Comparison of ENCODE assay signal across 8 mouse cellular contexts in the genomic region with DNA sequence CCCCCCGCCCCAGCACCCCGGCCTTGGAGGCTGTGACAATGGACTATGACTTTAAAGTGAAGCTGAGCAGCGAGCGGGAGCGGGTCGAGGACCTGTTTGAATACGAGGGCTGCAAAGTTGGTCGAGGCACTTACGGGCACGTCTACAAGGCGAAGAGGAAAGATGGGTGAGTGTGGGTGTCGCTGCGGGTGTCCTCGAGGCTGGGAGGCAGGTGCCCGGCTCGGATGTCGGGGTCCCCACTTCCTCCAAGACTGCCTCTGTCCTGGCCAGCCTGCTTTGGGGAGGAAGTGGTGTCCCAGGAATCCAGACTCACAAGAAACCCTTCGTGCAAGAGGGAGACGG. TPM values are rescaled to one million over a fixed set of nuclear protein-coding genes. Genes with fewer than 3 reads are reported as not detected.
DNase-seq lines count a peak whose midpoint lies in the region; ATAC-seq and TF ChIP-seq lines count a peak whose summit lies in the region.

No protein-coding gene starts in this region.

- H3K4me2 ChIP-seq in limb, embryonic 15.5 days = peak overlapping the region; percentile 78
- peak overlapping the region; percentile 83 for H3K4me2 ChIP-seq in midbrain, postnatal 0 days (ENCODE audit: low read depth, low read length, poor library complexity, severe bottlenecking)

- ATAC-seq in limb, embryonic 15.5 days (ENCODE audit: insufficient number of reproducible peaks, low FRiP score, low TSS enrichment, low read depth) = no peak
- ATAC-seq in midbrain, postnatal 0 days (ENCODE audit: low FRiP score) = peak; percentile 8

- no peak for TF ChIP-seq CTCF in E14TG2a.4 (conservative IDR thresholded peaks at IDR 0.05; ENCODE audit: low read length)
- no peak for TF ChIP-seq CTCF in midbrain, postnatal 0 days (IDR thresholded peaks at IDR 0.05)
- no peak for TF ChIP-seq CTCF in thymus, adult 2 months (IDR thresholded peaks at IDR 0.05; ENCODE audit: borderline replicate concordance, control insufficient read depth, extremely low read depth, insufficient read depth, low read length, poor library complexity)

- peaks cover 5% of the 10 kb centered on the region; the same call in 1 of the 2 replicates for H3K36me3 ChIP-seq in E14TG2a.4 (ENCODE audit: insufficient read depth, low read length)
- peaks cover 3% of the 10 kb centered on the region; the same call in 1 of the 2 replicates for H3K36me3 ChIP-seq in embryonic facial prominence, embryonic 10.5 days (replicated peaks)
- H3K36me3 ChIP-seq in hindbrain, embryonic 10.5 days = no peaks in the 10 kb centered on the region
- no peaks in the 10 kb centered on the region for H3K36me3 ChIP-seq in limb, embryonic 15.5 days
- H3K36me3 ChIP-seq in midbrain, postnatal 0 days (ENCODE audit: insufficient read depth, low read length) = no peaks in the 10 kb centered on the region
- no peaks in the 10 kb centered on the region for H3K36me3 ChIP-seq in thymus, adult 2 months (ENCODE audit: control insufficient read depth, insufficient read depth, low read length)

- peaks cover 26% of the 10 kb centered on the region for H3K4me1 ChIP-seq in E14TG2a.4 (replicated peaks; ENCODE audit: low read depth, low read length)
- H3K4me1 ChIP-seq in embryonic facial prominence, embryonic 10.5 days = peaks cover 12% of the 10 kb centered on the region
- peaks cover 17% of the 10 kb centered on the region for H3K4me1 ChIP-seq in hindbrain, embryonic 10.5 days (replicated peaks)
- peaks cover 19% of the 10 kb centered on the region for H3K4me1 ChIP-seq in limb, embryonic 15.5 days
- H3K4me1 ChIP-seq in midbrain, postnatal 0 days (ENCODE audit: insufficient read depth, low read length) = no peaks in the 10 kb centered on the region; the same call in 1 of the 2 replicates
- peaks cover 2% of the 10 kb centered on the region; the same call in 1 of the 2 replicates for H3K4me1 ChIP-seq in thymus, adult 2 months (replicated peaks; ENCODE audit: control insufficient read depth, insufficient read depth, low read length)

- under 1% methylated on average over 19 of the region's 19 CpGs for WGBS in embryonic facial prominence, embryonic 10.5 days
- WGBS in hindbrain, embryonic 10.5 days = under 1% methylated on average over 19 of the region's 19 CpGs
- WGBS in limb, embryonic 15.5 days = under 1% methylated on average over 19 of the region's 19 CpGs
- under 1% methylated on average over 19 of the region's 19 CpGs for WGBS in midbrain, postnatal 0 days
- under 1% methylated on average over 19 of the region's 19 CpGs for WGBS in thymus, adult 2 months

- H3K9me3 ChIP-seq in E14TG2a.4 (ENCODE audit: low read length) = no peaks in the 10 kb centered on the region
- no peaks in the 10 kb centered on the region for H3K9me3 ChIP-seq in embryonic facial prominence, embryonic 10.5 days
- H3K9me3 ChIP-seq in hindbrain, embryonic 10.5 days = no peaks in the 10 kb centered on the region
- no peaks in the 10 kb centered on the region for H3K9me3 ChIP-seq in limb, embryonic 15.5 days
- H3K9me3 ChIP-seq in midbrain, postnatal 0 days (ENCODE audit: low read length) = no peaks in the 10 kb centered on the region

- peak overlapping the region; percentile 88 for H3K4me3 ChIP-seq in E14TG2a.4 (replicated peaks; ENCODE audit: low read length)
- peak overlapping the region; percentile 88 for H3K4me3 ChIP-seq in embryonic facial prominence, embryonic 10.5 days
- peak overlapping the region; percentile 89 for H3K4me3 ChIP-seq in hindbrain, embryonic 10.5 days
- peak overlapping the region; percentile 82 for H3K4me3 ChIP-seq in limb, embryonic 15.5 days
- H3K4me3 ChIP-seq in midbrain, postnatal 0 days (ENCODE audit: low read depth, low read length) = peak overlapping the region; percentile 76
- H3K4me3 ChIP-seq in thymus, adult 2 months (ENCODE audit: control insufficient read depth, insufficient read depth, low read length) = peak overlapping the region; percentile 64

- H3K27ac ChIP-seq in embryonic facial prominence, embryonic 10.5 days (replicated peaks) = peak overlapping the region; percentile 94
- peak overlapping the region; percentile 97 for H3K27ac ChIP-seq in hindbrain, embryonic 10.5 days
- H3K27ac ChIP-seq in limb, embryonic 15.5 days = peak overlapping the region; percentile 99
- H3K27ac ChIP-seq in midbrain, postnatal 0 days (ENCODE audit: low read depth, low read length) = peak overlapping the region; percentile 85
- H3K27ac ChIP-seq in thymus, adult 2 months (ENCODE audit: control insufficient read depth, insufficient read depth, low read length) = peak overlapping the region; percentile 13; the same call in 1 of the 2 replicates

- peaks cover 3% of the 10 kb centered on the region; the same call in 1 of the 2 replicates for H3K27me3 ChIP-seq in E14TG2a.4 (ENCODE audit: insufficient read depth, low read length)
- H3K27me3 ChIP-seq in embryonic facial prominence, embryonic 10.5 days (replicated peaks; ENCODE audit: low read depth, poor library complexity, severe bottlenecking) = no peaks in the 10 kb centered on the region
- no peaks in the 10 kb centered on the region for H3K27me3 ChIP-seq in hindbrain, embryonic 10.5 days (ENCODE audit: insufficient read depth, poor library complexity, severe bottlenecking)
- H3K27me3 ChIP-seq in limb, embryonic 15.5 days = no peaks in the 10 kb centered on the region
- H3K27me3 ChIP-seq in midbrain, postnatal 0 days (ENCODE audit: insufficient read depth, low read length) = no peaks in the 10 kb centered on the region
- H3K27me3 ChIP-seq in thymus, adult 2 months (ENCODE audit: control insufficient read depth, insufficient read depth, low read length) = no peaks in the 10 kb centered on the region

- peak overlapping the region; percentile 89 for H3K9ac ChIP-seq in limb, embryonic 15.5 days
- peak overlapping the region; percentile 70 for H3K9ac ChIP-seq in midbrain, postnatal 0 days (replicated peaks; ENCODE audit: low read length, poor library complexity, severe bottlenecking)

- peak; percentile 19 for DNase-seq in heart, adult 8-10 months (ENCODE audit: low spot score)
- no peak for DNase-seq in heart, adult 9 months (ENCODE audit: low spot score in 2 of 2)
- peak; percentile 48 for DNase-seq in embryonic facial prominence, embryonic 10.5 days (ENCODE audit: low spot score)
- DNase-seq in hindbrain, embryonic 10.5 days (ENCODE audit: low spot score) = peak; percentile 50
- no peak for DNase-seq in midbrain, postnatal 0 days (ENCODE audit: low spot score)
- peak; percentile 56 for DNase-seq in thymus, adult 2 months

- 0 out of 2 replicates have a peak, but pooled peaks have one; percentile 4 for TF ChIP-seq POLR2A in thymus, adult 2 months (IDR thresholded peaks at IDR 0.05; ENCODE audit: control insufficient read depth, extremely low read depth, insufficient read depth, low read length, poor library complexity)

RNA-seq across cellular contexts. Expression of gene Cdk8, which starts 0.6 kb away (rescaled TPM):
- 10 to 100 TPM; 13.7 to 18.6 (median 16.9) TPM for total RNA-seq in heart, adult 8-10 months (2022)
- polyA plus RNA-seq in embryonic facial prominence, embryonic 10.5 days (2016; fragmentation: Nextera tagmentation; extraction: Ambion mirVana) = 25.0 and 26.6 TPM in 2 replicates
- polyA plus RNA-seq in hindbrain, embryonic 10.5 days (2016; fragmentation: Nextera tagmentation; extraction: Ambion mirVana) = 23.4 and 25.8 TPM in 2 replicates
- polyA plus RNA-seq in limb, embryonic 15.5 days (2015; fragmentation: Nextera tagmentation; extraction: Ambion mirVana) = 13.1 and 14.4 TPM in 2 replicates
- 42.1 and 46.3 TPM in 2 replicates for total RNA-seq in midbrain, postnatal 0 days (2014; rRNA removed)
- polyA plus RNA-seq in midbrain, postnatal 0 days (2015; fragmentation: Nextera tagmentation; extraction: Ambion mirVana) = 13.9 and 15.4 TPM in 2 replicates
- polyA plus RNA-seq in thymus, adult 2 months (2012; rRNA removed) = 46.9 and 47.1 TPM in 2 replicates

RNA-seq across cellular contexts. Expression of gene Rnf6, which starts 10.3 kb away (rescaled TPM):
- total RNA-seq in heart, adult 8-10 months (2022) = 10 to 100 TPM; 35.4 to 43.8 (median 40.9) TPM
- polyA plus RNA-seq in embryonic facial prominence, embryonic 10.5 days (2016; fragmentation: Nextera tagmentation; extraction: Ambion mirVana) = 28.7 and 30.7 TPM in 2 replicates
- 18.9 and 26.1 TPM in 2 replicates for polyA plus RNA-seq in hindbrain, embryonic 10.5 days (2016; fragmentation: Nextera tagmentation; extraction: Ambion mirVana)
- 49.2 and 54.0 TPM in 2 replicates for polyA plus RNA-seq in limb, embryonic 15.5 days (2015; fragmentation: Nextera tagmentation; extraction: Ambion mirVana)
- 9.0 and 12.8 TPM in 2 replicates for total RNA-seq in midbrain, postnatal 0 days (2014; rRNA removed)
- 24.6 and 29.9 TPM in 2 replicates for polyA plus RNA-seq in midbrain, postnatal 0 days (2015; fragmentation: Nextera tagmentation; extraction: Ambion mirVana)
- 28.9 and 31.5 TPM in 2 replicates for polyA plus RNA-seq in thymus, adult 2 months (2012; rRNA removed)

RNA-seq across cellular contexts. Expression of gene 1700001J03Rik, which starts 46.5 kb away (rescaled TPM):
- under 1 TPM in 3 of 4 experiments, not detected in 1; 0.63 to 0.85 (median 0.63) TPM for total RNA-seq in heart, adult 8-10 months (2022)
- polyA plus RNA-seq in embryonic facial prominence, embryonic 10.5 days (2016; fragmentation: Nextera tagmentation; extraction: Ambion mirVana) = not detected in 2 replicates
- 0.24 TPM in 1 of 2 replicates, not detected in the other for polyA plus RNA-seq in hindbrain, embryonic 10.5 days (2016; fragmentation: Nextera tagmentation; extraction: Ambion mirVana)
- polyA plus RNA-seq in limb, embryonic 15.5 days (2015; fragmentation: Nextera tagmentation; extraction: Ambion mirVana) = not detected in 2 replicates
- total RNA-seq in midbrain, postnatal 0 days (2014; rRNA removed) = not detected in 2 replicates
- polyA plus RNA-seq in midbrain, postnatal 0 days (2015; fragmentation: Nextera tagmentation; extraction: Ambion mirVana) = 0.27 TPM in 1 of 2 replicates, not detected in the other
- polyA plus RNA-seq in thymus, adult 2 months (2012; rRNA removed) = 0.65 and 1.1 TPM in 2 replicates

Comparison
In these comparisons a context has a peak if more than half of its experiments do, and no peak if none do; other contexts are left out.
1. DNase-seq: peak in heart, adult 8-10 months (single experiment), embryonic facial prominence, embryonic 10.5 days (single experiment), hindbrain, embryonic 10.5 days (single experiment) and thymus, adult 2 months (single experiment); none in heart, adult 9 months (0 of 2) and midbrain, postnatal 0 days (single experiment).
2. H3K27ac ChIP-seq: peak in every context shown above with its lines; median percentile 99 in limb, embryonic 15.5 days; 97 in hindbrain, embryonic 10.5 days; 94 in embryonic facial prominence, embryonic 10.5 days; 85 in midbrain, postnatal 0 days; 13 in thymus, adult 2 months.
3. Peak in every context shown above with its lines, with median percentiles within 50 percentile points of each other: H3K4me3 ChIP-seq.